Mouse (Mus musculus) intestine, embryonic 15.5 days (tissue): ENCODE data around the gene Clic1. TPM values are rescaled to one million over a fixed set of nuclear protein-coding genes. Genes with fewer than 3 reads are reported as not detected.
"Not testable (repeated sequence)": the region's sequence is repeated elsewhere in the genome, so short reads cannot be mapped to it uniquely, and the experiment has no call there.

ENCODE experiments used
- ATAC-seq: fragments of 200-750 bp; cut with Nextera tagmentation; 2 replicates; pipeline ENCODE4 v1.8.0; 2017; ENCODE audit warnings: moderate TSS enrichment, moderate library complexity
- H3K27ac ChIP-seq: fragments of 300-500 bp; sonication (generic); 2 replicates; pipeline ENCODE4 v1.5.1; 2015; ENCODE audit warnings: mild to moderate bottlenecking, inconsistent platforms
- H3K27me3 ChIP-seq: fragments of 300-500 bp; sonication (generic); replicated peaks from 2 replicates; pipeline ENCODE4 v1.6.1; 2015; ENCODE audit warnings: inconsistent platforms
- H3K36me3 ChIP-seq: fragments of 300-500 bp; sonication (generic); 2 replicates; pipeline ENCODE4 v1.6.1; 2015; ENCODE audit warnings: inconsistent platforms
- H3K4me1 ChIP-seq: fragments of 300-500 bp; sonication (generic); replicated peaks from 2 replicates; pipeline ENCODE4 v1.6.1; 2015; ENCODE audit warnings: inconsistent platforms
- H3K4me2 ChIP-seq: fragments of 300-500 bp; sonication (generic); replicated peaks from 2 replicates; pipeline ENCODE4 v1.6.1; 2015; ENCODE audit warnings: mild to moderate bottlenecking, inconsistent platforms
- H3K4me3 ChIP-seq: fragments of 300-500 bp; sonication (generic); replicated peaks from 2 replicates; pipeline ENCODE4 v1.5.1; 2015; ENCODE audit warnings: inconsistent platforms
- H3K9ac ChIP-seq: fragments of 300-500 bp; sonication (generic); 2 replicates; pipeline ENCODE4 v1.6.1; 2015; ENCODE audit warnings: inconsistent platforms
- H3K9me3 ChIP-seq: fragments of 300-500 bp; sonication (generic); 2 replicates; pipeline ENCODE4 v1.6.1; 2016; ENCODE audit warnings: inconsistent platforms
- WGBS: fragments of 180-500 bp; shearing (Covaris S2); methylation state at CpG from one replicate; pipeline ENCODE4 v1.1.7; 2015; 5-methylcytosine and 5-hydroxymethylcytosine counted together
- polyA plus RNA-seq: library from polyadenylated mRNA; unstranded; fragments of >200 nt; fragmentation: Nextera tagmentation; extraction: Ambion mirVana; gene quantifications from 2 replicates; pipeline ENCODE4 v1.2.1, GENCODE M21; 2015

Gene Clic1
- polyA plus RNA-seq, 1 experiment from 2014 or later: 385 TPM

DNA sequence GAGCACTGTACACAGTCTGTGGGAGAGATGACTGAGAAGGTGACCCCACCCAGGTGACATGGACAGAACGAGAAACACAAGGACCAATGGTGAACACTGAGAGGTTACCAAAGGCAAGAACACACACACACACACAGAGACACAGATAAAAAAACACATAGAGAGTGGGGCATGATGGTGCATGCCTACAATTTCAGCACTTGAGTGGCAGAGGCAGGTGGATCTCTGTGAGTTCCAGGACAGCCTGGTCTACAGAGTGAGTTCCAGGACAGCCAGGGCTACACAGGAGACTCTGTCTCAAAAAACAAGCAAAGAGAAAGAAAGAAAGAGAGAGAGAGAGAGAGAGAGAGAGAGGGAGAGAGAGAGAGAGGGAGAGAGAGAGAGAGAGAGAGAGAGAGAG is 16.1 kb upstream of the Clic1 start:
- H3K9ac ChIP-seq, H3K27me3 ChIP-seq, H3K36me3 ChIP-seq, H3K27ac ChIP-seq, H3K4me3 ChIP-seq, H3K9me3 ChIP-seq, H3K4me2 ChIP-seq, ATAC-seq: not testable (repeated sequence)
- peaks cover 13% of the 10 kb centered on the region; the same call in 1 of the 2 replicates for H3K4me1 ChIP-seq
- WGBS: 62% methylated on average over 1 of the region's 1 CpGs

DNA sequence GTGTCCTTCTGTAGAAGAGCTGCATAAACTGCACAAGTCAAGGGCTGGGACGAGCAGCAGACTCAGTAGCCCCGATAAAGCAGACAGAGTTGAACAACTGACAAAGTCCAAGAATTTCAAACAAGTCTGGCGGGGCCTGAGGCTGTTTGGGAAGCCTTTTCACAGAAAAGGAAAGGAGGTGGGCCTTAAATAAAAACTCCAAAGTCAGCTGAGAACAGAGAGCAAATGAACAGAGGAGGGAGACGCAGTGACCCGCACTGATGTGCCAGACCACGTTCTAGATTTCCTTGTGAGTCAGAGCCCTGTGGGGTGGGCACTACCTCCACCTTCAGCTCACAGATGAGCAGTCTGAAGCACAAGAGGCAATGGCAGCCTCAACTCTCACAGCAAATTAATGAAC is 14.9 kb upstream of the Clic1 start:
- H3K9ac ChIP-seq: no peak overlapping the region
- H3K36me3 ChIP-seq: no peaks in the 10 kb centered on the region
- no peaks in the 10 kb centered on the region for H3K9me3 ChIP-seq
- no peak overlapping the region for H3K4me3 ChIP-seq
- no peak overlapping the region for H3K27ac ChIP-seq
- peaks cover 5% of the 10 kb centered on the region; the same call in 1 of the 2 replicates for H3K4me1 ChIP-seq
- H3K4me2 ChIP-seq: no peak overlapping the region
- ATAC-seq: no peak
- WGBS: 52% methylated on average over 6 of the region's 6 CpGs
- H3K27me3 ChIP-seq: no peaks in the 10 kb centered on the region

DNA sequence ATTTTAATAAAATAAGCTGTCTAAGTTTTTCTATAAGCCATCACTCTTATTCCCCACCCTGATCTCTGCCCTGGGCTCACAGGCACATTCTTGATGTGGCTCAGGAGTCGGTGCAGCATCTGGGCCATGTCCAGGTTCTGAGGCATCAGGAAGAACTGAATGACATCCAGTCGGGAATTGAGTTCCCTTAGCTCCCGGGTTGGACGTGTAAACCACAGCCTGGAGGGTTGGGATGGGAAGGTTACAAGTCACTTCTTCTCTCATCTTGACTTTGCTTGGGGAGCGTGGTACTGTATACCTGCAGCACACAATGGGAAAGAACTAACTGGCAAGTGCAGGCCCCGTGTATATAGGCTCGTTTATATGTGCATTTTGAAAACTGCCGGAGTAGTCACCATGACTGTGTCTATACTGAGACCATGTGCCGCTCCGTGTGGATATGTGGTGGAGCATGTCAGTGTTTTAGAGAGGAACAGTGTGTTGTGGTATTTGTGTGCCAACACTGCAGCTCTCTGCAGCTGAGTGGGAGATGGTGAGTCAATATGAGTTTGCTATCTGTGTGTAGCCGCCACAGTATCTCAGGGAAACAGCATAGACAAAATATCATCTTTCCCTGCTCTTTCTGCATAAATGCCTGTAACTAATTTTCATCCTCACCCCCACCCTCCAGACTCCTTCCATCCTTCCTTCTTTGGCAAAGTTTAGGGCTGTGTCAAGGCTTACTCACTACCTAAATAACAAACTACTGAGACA is 10.5 kb upstream of the Clic1 start:
- H3K4me3 ChIP-seq: no peak overlapping the region
- 0 out of 2 replicates have a peak, but pooled peaks cover 4% of the 10 kb centered on the region for H3K4me1 ChIP-seq
- H3K36me3 ChIP-seq: no peaks in the 10 kb centered on the region
- H3K9ac ChIP-seq: no peak overlapping the region
- H3K4me2 ChIP-seq: no peak overlapping the region
- no peaks in the 10 kb centered on the region for H3K27me3 ChIP-seq
- no peak for ATAC-seq
- H3K27ac ChIP-seq: no peak overlapping the region
- WGBS: 84% methylated on average over 11 of the region's 11 CpGs
- no peaks in the 10 kb centered on the region for H3K9me3 ChIP-seq

DNA sequence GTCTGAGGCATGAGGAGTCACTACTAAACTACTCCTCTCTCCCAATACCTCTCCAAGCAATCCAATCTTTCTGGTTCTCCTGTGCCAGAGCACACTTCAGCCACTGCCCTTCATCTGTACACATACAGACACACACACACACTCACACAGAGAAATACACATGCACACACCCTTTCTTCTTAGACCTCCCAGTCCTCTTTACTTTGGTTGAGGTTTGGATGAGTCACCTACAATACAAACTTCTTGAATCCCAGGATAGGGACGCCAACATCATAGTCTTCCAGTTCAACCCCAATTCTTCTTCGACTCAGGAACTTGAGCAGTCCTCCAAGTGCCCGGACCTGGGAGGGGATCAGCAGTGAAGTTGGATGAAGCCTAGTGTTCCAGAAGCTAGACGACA is 6.0 kb upstream of the Clic1 start:
- ATAC-seq: no peak
- Histone ChIP-seq H3K4me3 (no peak overlapping the region), H3K4me1 (peaks cover 22% of the 10 kb centered on the region), H3K9ac (no peak overlapping the region), H3K27me3 (no peaks in the 10 kb centered on the region), H3K36me3 (no peaks in the 10 kb centered on the region), H3K4me2 (no peak overlapping the region), H3K9me3 (no peaks in the 10 kb centered on the region), H3K27ac (0 out of 2 replicates have a peak overlapping the region, but pooled peaks have one; percentile 11)
- WGBS: 80% methylated on average over 4 of the region's 4 CpGs

DNA sequence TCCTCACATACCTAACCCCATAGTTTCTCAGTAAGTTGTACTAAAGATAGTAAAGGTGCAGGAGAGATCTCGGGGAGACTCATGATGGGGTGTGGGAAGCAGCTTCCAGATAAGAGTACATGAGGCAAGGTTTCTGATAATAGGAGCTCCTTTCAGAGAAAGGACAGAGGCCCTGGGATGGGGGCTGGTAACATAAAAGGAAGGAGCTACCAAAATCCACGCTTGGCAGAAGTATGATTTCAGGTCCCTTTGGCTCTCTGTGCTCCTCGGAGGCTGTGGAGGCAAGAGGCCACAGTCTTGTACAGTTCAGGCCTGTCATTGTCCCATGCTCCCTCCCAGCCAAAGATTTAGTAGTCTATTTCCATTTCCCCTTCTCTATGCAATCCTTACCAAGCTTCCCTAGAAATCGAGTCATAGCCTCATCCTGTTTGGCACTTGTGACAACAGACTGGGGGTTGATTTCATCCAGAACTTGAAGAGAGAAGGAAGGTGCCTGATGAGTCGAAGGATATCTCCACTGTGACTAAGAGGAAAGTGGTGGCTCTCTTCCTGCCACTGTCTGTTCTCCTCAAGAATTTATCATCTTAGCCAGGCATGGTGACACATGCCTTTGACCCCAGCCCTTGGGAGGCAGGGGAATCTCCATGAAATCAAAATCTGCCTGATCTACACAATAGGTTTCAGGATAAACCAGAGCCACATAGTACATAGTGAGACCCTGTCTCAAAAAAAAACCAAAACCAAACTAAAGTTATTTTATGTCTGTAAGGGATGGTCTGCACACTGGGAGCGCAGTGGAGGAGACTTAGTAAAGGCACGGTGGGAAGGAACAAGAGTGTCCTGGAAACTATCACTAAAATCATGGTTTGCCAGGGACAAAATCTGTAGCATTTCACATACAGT is 4.6 kb upstream of the Clic1 start:
- peak overlapping the region; percentile 92; the same call in 1 of the 2 replicates for H3K27ac ChIP-seq

DNA sequence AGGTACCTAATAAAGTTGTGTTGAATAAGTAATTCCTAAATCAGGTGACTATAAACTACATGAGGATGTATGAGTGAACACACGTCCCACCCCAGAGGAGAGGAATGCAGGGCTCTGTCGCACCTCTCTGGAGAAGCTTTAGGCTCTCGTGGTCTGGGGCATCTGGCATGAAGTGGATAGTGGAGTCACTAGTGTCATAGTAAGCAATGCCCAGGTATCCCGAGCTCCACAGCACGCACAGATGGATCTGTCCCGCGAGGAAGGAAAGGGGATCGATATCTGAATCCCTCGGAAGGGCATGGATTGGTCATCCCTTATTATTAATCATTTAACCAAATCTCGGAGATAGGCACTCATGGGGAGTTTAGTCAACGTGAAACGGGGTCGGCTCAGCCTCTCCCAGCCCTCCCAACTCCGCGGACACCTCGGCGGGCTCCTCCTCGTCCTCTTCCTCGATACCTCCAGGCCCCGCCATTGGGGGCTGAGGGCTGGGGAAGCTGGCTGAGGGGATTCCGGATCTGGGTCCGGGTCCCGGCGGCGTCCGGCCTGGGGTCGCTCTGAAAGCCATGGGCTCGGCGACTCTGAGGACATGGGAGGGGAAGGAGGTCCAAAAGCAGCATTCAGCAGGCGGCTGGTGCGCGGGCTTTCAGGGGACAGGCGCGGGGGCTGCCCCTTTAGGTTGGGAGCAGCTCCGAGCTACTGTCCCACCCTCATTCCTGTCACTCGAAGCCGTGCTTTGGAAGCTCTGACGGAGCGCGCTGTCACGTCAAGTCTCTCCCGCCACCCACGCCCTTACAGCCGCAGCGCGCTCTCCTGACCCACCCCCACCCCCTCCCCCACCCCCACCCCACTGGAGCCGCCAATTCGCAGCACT is 3.7 kb upstream of the Clic1 start:
- WGBS: 3% methylated on average over 48 of the region's 48 CpGs
- H3K9me3 ChIP-seq: no peaks in the 10 kb centered on the region
- no peak for ATAC-seq
- H3K4me1 ChIP-seq: peaks cover 29% of the 10 kb centered on the region
- H3K36me3 ChIP-seq: no peaks in the 10 kb centered on the region
- peak overlapping the region; percentile 92 for H3K27ac ChIP-seq
- H3K4me3 ChIP-seq: peak overlapping the region; percentile 58
- no peaks in the 10 kb centered on the region for H3K27me3 ChIP-seq
- peak overlapping the region; percentile 99 for H3K4me2 ChIP-seq
- peak overlapping the region; percentile 91 for H3K9ac ChIP-seq

More for the DNA sequence above, 4.6 kb upstream of the Clic1 start:
- H3K4me2 ChIP-seq: peak overlapping the region; percentile 99
- WGBS: 68% methylated on average over 7 of the region's 7 CpGs
- peaks cover 29% of the 10 kb centered on the region for H3K4me1 ChIP-seq
- H3K36me3 ChIP-seq: no peaks in the 10 kb centered on the region
- no peak for ATAC-seq
- no peak overlapping the region for H3K9ac ChIP-seq
- peak overlapping the region; percentile 58 for H3K4me3 ChIP-seq
- no peaks in the 10 kb centered on the region for H3K27me3 ChIP-seq
- no peaks in the 10 kb centered on the region for H3K9me3 ChIP-seq

DNA sequence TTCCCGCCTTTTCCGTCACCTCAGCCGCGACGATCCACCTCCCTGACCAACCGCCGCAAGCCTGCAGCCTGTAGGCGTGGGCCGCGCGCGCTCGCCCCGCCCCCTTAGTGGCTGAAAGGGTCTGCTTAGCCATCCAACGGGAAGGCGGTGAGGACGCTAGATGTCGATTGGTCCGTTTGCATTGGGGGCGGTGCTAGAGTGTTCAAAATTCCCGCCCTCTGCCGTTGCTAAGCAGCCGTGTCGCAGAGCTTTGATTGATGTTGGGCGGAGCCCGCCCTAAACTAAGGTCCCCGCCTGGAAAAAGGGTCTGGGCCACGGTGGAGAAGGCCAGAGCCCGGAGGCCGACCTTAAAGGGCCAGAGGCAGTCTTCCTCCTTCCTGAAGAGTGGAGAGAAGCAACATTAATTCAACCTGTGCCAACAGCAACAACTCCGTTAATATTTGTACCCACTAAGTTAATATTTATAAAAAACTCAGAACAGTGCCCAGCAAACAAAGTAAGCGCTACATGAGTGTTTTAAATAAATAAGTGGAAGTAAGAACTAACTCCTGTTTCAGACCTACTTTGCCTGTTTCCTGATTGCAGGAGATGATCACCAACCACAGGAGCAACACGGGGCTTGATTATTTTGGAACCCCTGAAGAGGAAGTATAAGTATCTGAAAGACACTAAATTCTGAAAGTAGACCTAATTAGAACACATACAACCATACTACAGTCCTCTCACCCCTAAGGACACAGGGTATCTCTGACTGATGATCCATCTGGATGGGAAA is 2.9 kb upstream of the Clic1 start, which contains the start of gene Msh5:
TSS of gene Msh5 (minus strand) at position 65 of the 775 bp plus-strand sequence.
- Histone ChIP-seq H3K36me3 (no peaks in the 10 kb centered on the region), H3K27me3 (no peaks in the 10 kb centered on the region), H3K27ac (peak within 1 kb of the TSS; percentile 100), H3K9ac (peak within 1 kb of the TSS; percentile 91), H3K9me3 (no peaks in the 10 kb centered on the region), H3K4me2 (peak within 1 kb of the TSS; percentile 99), H3K4me3 (peak within 1 kb of the TSS; percentile 58), H3K4me1 (peaks cover 30% of the 10 kb centered on the region)
- peak; percentile 92 for ATAC-seq
- WGBS: 2% methylated on average over 33 of the region's 33 CpGs

DNA sequence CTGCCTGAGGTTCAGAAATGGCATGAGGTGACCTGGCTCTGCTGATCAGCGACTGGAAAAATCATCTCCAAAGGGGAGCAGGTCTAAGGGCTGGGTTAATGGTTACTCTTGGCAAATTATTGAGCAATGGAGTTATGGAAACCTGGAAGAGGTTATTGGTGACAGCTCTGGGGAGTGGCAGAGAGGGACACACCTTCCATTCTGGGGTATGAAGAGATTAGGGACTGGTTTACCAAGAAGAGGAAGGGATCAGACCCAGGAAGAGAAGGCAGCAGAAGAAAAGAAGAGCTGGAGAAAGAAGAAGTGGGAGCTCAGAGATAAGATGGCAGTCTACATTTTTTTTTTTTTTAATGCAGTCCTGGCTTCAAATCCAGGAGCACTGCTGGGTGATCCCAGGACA is 2.1 kb upstream of the Clic1 start:
- Histone ChIP-seq H3K4me2 (peak overlapping the region; percentile 99), H3K4me1 (peaks cover 39% of the 10 kb centered on the region), H3K27me3 (no peaks in the 10 kb centered on the region), H3K27ac (peak overlapping the region; percentile 100), H3K36me3 (peaks cover 1% of the 10 kb centered on the region), H3K9me3 (no peaks in the 10 kb centered on the region), H3K4me3 (peak overlapping the region; percentile 16), H3K9ac (0 out of 2 replicates have a peak overlapping the region, but pooled peaks have one; percentile 1)
- peak; percentile 27 for ATAC-seq
- WGBS: 53% methylated on average over 1 of the region's 1 CpGs

DNA sequence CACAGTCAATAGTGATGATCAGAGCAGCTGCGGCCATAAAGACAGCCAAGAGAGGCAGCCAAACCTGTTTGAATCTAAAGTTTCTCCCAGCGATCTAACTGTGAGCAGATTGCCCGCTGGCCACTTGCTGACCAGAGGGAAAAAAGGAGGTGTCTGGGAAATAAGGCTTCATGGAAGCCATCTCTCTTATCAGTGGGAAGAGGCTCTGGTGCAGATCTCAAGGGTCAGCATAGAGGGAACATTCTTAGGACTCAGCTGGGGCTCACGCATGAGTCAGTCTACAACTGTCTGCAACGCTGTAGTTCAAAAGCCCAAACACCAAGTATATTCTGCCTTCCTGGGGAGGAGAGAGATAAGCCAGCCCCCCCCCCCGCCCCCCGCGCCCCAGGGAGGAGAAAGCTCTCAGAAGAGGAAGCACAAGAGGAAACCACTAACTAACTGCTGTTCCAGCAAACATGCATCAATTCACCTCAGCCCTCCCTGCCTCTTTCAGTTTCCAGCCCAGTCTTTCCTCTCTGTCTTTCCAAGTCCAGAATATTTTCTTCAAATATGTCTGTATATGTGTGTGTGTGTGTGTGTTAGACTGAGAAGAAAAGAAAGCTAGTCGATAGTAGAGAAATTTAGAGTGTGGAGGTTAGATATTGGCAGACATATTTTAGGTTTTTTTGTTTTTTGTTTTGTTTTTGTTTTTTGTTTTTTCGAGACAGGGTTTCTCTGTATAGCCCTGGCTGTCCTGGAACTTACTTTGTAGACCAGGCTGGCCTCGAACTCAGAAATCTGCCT is 1.4 kb upstream of the Clic1 start:
- no peak for ATAC-seq
- H3K4me1 ChIP-seq: peaks cover 40% of the 10 kb centered on the region

DNA sequence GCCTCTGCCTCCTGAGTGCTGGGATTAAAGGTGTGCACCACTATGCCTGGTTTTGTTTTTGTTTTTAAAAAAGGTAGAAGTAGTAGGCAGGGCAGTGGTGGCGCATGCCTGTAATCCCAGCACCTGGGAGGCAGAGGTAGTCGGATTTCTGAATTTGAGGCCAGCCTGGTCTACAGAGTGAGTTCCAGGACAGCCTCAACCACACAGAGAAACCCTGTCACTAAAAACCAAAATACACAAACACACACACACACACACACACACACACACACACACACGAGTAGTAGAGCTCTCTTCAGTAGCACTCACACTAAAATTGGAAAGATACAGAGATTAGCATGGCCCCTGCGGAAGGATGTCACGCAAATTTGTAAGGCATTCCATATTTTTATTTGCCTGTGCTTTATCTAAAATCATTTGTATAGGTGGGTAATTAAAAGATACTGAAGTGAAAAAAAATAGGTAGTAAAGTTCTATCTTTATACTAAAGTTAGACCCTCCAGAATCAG is 780 bp upstream of the Clic1 start:
- Histone ChIP-seq H3K9ac (no peak overlapping the region), H3K4me3 (no peak overlapping the region), H3K4me1 (peaks cover 40% of the 10 kb centered on the region), H3K27ac (peak overlapping the region; percentile 100), H3K4me2 (peak overlapping the region; percentile 99), H3K27me3 (no peaks in the 10 kb centered on the region), H3K36me3 (peaks cover 10% of the 10 kb centered on the region), H3K9me3 (0 out of 2 replicates have a peak, but pooled peaks cover 2% of the 10 kb centered on the region)
- WGBS: 63% methylated on average over 5 of the region's 5 CpGs
- ATAC-seq: no peak

More for the DNA sequence above, 1.4 kb upstream of the Clic1 start:
- WGBS: 24% methylated on average over 11 of the region's 11 CpGs
- Histone ChIP-seq H3K36me3 (peaks cover 6% of the 10 kb centered on the region), H3K27ac (peak overlapping the region; percentile 100), H3K27me3 (no peaks in the 10 kb centered on the region), H3K9ac (no peak overlapping the region; the same call in 1 of the 2 replicates), H3K4me3 (peak overlapping the region; percentile 16), H3K9me3 (no peaks in the 10 kb centered on the region), H3K4me2 (peak overlapping the region; percentile 99)
